Mouse (Mus musculus) naive thymus-derived CD4-positive, alpha-beta T cell, adult 2 months (primary cell): ENCODE results near the gene Myb.
A peak's percentile ranks its signal among the peaks of the same experiment; 100 is the strongest.

Experiments used
- DNase-seq: peaks from one replicate; pipeline ENCODE4 v3.0.0-alpha.2; 2011; ENCODE audit warnings: low read depth

The Myb gene

DNA sequence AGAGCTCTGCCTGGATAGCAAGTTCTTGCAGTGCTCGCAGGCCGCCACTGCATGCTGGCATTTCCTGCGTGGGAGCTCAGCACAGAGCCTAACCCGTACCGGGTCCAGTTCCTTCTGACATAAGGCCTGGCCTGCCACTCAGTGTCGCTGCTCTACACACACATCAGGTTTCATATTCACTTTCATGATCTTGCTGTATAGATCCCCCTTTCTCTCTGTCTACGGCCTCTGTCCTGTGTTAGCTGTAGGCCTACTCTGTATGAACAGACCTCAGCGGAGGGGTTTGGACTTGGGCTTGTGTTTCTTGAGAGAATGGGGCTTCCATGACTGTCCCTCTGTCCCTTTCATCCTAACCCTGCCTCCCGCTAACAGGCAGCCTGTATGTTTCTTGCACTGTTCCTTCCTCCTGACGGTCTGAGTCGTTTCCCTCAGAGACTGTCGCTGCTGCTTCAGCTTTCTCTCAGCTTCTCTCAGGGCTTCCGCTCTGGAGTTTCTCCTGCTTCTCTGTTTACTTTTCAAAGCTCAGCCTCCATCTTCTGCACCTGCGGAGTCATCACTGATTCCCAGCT is 83.5 kb downstream of the Myb start:
- DNase-seq, result peak; percentile 87

DNA sequence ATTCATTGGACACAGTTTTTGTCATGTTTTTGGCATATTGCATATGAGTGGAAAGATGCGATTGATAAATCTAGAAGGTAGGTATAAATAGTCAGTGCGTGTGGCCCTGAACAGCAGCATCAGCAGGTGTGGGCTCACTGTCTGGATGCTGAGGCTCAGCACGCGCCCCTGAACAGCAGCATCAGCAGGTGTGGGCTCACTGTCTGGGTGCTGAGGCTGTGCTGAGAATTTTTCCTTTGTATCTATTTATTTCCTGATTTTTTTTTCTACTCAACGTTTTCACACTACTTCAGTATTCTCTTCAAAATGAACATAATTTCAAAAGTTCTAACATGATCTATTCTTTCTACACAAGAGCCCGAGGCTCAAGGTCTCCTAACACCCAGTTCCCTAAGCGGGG is 84.1 kb downstream of the Myb start:
- no peak for DNase-seq

DNA sequence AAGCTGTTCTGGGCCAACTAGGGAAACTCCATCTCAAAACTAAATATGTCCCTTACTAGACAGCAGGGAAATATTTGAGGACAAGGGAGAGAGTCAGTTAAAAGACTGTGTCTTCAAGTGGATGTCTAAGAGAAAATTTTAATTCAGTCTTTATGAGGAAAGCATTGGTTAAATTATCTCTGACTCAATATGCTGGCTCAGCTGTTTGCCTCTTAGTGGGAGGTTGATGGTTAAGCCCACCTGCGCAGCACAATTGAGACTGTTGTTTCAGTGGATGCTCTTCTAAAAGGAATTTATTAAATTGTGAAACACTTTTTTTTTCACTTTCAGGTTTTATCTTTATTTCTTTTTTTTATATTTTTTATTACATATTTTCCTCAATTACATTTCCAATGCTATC is 84.6 kb downstream of the Myb start:
- DNase-seq, result no peak
